Mouse (Mus musculus): ENCODE data around the gene Lrp4.
"Not testable (repeated sequence)": the region's sequence is repeated elsewhere in the genome, so short reads cannot be mapped to it uniquely, and the experiment has no call there.

Gene Lrp4

DNA sequence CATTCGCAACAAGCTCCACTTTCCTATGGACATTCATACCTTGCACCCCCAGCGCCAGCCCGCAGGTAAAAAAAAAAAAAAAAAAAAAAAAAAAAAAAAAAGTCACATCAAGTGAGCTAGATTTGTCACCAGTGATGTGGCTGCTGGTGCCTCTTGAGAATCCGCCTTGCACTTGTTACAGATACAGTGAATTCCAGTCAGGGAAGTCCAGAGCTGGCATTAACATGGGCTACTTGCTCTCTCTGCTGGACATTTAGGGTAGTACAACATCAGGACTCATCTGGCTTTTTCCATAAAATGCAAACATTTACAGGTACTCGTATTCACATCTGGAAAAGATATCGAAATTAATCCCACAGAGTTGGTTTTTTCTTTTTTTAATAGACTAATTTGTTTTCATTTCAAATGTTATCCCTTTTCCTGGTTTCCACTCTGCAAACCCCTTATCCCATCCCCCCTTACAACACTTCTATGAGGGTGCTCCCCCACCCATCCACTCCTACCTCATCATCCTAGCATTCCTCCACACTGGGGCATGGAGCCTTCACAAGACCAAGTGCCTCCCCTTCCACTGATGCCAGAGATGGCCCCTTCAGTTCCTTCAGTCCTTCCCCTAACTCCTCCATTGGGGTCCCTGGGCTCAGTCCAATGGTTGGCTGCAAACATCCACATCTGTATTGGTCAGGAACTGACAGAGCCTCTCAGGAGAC, 23.6 kb downstream of the Lrp4 start:
- DNase-seq (ENCODE audit: extremely low spot score, low read depth, low spot score): peak; percentile 75

DNA sequence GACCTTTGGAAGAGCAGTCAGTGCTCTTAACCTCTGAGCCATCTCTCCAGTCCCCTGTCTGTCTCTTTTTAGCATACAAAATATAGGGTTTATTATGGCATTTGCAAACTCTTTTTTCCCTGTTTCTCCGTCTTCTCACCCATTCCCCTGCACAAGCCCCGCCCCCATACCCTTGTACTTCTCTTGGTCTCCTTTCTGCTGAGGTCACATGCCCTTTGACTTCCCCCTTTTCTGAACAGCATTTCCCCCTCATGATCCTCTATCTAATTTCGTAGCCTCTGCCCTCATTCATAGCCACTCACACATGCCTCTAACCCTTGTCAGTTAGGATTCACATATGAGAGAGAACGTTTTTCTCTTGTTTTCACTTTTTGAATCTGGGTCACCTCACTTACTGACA, 27.4 kb downstream of the Lrp4 start:
- no peak for DNase-seq (ENCODE audit: extremely low spot score, low read depth, low spot score)

DNA sequence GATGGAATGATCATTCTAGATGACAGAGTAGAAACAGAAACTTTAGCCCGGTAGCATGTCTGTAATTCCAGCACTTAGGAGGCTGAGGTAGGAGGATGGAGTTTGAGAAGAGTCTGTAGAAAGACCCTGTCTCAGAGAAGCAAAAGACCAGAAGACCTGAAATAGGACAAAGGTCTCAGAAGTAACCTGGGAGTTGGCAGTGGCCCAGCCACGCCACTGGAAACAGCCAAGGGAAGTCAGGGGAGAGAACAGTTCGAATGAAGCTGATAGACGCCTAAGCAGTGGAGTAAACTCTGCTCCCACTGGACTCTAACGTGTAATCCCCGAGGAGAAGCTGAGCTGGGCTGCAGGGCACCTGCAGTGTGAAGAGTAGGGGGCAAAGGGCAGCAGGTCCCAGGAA, 27.9 kb downstream of the Lrp4 start:
- no peak for DNase-seq (ENCODE audit: extremely low spot score, low read depth, low spot score)

DNA sequence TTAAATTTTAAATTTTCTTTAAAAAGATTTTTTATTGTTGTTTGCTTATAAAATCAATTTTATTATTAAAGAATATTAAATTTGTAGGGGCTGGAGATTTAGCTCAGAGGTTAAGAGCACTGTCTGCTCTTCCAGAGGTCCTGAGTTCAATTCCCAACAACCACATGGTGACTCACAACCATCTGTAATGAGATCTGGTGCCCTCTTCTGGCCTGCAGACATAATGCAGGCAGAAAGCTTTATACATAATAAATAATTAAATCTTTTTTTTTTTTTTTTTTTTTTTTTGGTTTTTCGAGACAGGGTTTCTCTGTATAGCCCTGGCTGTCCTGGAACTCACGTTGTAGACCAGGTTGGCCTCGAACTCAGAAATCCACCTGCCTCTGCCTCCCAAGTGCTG, 30.0 kb downstream of the Lrp4 start:
- DNase-seq (ENCODE audit: extremely low spot score, low read depth, low spot score): not testable (repeated sequence)

DNA sequence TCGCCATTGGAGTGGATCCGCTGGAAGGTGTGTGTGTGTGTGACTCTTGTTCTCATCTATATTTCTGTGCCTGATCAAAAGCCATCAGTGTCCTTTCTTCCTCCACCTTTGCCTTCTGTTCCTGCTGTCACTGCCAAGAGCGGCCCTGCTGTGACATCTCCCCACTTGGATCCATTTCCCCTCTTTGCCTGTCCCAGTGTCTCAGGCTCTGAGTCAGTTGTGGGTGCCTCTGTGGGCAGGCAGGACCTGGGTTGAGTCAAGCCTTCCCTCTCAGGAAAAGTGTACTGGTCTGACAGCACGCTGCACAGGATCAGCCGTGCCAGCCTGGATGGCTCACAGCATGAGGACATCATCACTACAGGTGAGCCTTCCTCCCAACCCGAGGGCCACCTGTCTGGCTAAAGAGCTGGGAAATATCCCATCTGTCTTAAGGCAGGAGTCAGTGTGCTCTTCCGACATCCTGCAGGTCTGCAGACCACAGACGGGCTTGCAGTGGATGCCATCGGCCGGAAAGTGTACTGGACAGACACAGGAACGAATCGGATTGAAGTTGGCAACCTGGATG, 34.8 kb downstream of the Lrp4 start:
- DNase-seq (ENCODE audit: extremely low spot score, low read depth, low spot score): no peak

DNA sequence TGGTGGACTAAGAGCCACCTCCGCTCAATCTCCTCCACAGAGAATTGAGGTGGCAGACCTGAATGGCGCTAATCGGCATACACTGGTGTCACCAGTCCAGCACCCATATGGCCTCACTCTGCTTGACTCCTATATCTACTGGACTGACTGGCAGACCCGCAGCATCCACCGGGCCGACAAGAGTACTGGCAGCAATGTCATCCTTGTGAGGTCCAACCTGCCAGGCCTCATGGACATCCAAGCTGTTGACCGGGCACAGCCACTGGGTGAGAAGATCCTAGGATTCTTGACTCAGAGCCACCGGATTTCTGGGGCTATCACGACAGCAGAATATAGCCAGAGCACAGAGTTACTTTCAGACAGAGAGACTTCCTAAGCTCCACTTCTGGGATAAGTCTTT, 36.7 kb downstream of the Lrp4 start:
- DNase-seq (ENCODE audit: extremely low spot score, low read depth, low spot score): no peak

DNA sequence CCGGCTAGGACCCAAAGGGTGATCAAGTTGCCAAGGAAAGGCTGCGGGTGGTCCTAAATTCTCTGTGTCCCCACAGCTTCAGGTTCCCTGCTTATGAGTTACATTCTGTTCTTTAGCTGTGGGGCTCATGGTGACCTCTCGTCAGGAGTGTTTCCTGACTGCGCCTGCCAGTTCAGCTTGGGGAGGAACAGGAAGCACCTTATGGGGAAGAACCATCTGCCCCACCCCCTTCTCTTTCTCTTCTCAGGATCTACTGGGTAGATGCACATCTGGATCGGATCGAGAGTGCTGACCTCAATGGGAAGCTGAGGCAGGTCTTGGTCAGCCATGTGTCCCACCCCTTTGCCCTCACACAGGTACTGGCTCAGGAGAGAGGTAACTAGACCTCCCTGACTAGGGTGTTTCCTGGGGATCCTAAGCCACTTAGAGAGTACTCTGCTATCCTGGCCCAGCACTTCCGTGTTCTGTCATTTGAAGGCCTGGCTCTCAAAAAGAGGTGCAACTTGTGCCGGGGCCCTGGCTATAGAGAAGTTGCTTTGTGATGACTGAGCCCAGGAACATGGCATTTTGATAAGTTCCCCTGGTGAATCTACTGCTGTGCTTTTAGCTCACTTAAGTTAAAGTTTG, 40.9 kb downstream of the Lrp4 start:
- no peak for DNase-seq (ENCODE audit: extremely low spot score, low read depth, low spot score)

DNA sequence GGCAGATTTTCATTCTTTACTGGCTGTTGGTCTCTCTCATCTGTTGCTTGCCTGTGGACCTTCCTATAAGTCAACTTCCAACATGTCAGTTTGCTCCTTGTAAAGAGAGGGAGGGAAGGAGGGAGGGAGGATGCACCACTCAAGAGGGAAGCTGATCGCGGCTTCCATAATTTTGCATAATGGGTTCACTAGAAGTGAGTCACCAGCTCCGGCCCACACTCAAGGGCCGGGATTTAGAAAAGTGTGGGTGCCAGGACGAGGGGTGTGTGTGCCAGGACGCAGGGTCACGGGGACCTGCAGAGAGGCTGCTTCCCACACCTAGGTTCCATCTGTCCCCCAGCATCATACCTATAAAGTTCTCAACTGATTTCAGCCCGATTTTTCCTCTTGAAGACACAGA, 50.8 kb downstream of the Lrp4 start:
- DNase-seq (ENCODE audit: extremely low spot score, low read depth, low spot score): no peak

DNA sequence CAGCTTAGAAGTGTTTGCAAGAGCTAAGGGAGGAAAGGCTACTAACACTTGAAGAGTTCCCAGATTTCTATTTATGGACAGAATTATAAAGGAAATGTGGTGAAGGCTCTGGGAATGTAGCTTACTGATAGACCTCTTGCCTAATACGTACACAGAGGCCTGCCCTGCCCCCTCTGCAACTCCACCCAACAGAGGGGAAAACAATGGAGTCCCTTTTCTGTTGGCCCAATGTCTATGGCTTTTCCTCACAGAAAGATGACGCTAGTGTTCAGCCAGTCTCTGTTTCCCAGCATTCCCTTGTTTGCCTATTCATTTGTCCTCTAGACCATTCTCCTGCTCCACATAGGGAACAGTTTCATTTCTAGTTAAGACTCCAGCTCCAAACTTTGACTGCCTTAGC, 59.9 kb downstream of the Lrp4 start:
- DNase-seq (ENCODE audit: extremely low spot score, low read depth, low spot score): no peak

DNA sequence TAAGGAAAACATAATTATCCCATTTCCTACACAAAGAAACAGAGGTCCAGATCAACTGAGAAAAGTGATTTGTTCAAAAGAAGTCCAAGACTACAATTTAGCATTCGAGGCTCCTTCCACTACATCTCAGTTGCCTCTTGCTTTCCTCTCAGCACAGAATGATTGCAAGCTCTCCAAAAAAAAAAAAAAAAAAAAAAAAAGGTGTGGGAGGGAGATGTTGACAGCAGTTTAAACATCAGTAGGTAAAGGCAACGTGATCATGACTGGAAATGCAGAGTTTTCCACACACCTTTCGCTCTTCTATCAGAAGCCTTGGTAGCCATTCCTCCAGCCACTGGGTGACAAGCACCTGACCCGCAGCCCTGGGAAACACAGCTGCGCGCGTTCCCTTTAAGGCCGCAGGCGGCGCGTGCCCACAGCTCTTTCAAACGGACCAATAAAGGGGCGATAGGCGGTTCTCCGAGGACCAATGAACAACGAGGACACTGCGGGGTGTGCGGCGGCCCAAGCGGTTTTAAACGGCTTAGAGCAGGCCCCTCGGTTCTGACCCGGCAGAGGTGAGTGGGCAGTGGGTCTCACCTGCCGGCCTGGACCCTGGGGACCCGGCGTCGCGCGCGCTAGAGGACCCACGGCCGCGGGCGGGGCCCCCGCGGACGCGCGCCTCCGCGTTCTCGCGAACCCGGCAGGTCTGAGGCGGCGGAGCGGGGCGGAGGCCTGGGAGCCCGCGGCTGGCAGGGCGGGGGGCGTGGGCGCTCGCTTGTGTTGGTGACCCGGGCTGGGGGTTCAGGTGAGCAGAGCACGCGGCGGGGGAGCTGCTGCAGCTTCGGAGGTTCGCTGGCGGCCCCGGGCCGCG, 69.2 kb downstream of the Lrp4 start, which contains the start of gene Ckap5:
Gene Ckap5 (plus strand): TSS at position 469 of the 853 bp plus-strand sequence.
- DNase-seq (ENCODE audit: extremely low spot score, low read depth, low spot score): peak; percentile 76

DNA sequence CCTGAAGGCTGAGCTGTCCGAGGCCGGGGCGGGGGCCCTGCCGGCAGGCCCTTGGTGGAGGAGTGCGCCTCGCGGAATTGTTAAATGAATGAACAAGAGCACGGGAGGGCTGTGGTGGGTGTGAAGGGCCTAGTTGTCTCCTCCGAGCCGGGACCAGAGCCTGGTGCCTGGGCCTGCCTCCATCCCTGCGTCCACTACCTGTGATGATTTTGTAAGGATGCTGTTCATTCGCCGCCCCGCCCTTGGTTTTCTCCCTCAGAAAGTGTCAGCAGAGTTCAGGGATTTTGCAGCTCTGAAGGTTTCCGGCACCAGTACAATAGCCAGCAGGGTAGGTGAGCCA, 69.8 kb downstream of the Lrp4 start:
- peak; percentile 26 for DNase-seq (ENCODE audit: extremely low spot score, low read depth, low spot score)

DNA sequence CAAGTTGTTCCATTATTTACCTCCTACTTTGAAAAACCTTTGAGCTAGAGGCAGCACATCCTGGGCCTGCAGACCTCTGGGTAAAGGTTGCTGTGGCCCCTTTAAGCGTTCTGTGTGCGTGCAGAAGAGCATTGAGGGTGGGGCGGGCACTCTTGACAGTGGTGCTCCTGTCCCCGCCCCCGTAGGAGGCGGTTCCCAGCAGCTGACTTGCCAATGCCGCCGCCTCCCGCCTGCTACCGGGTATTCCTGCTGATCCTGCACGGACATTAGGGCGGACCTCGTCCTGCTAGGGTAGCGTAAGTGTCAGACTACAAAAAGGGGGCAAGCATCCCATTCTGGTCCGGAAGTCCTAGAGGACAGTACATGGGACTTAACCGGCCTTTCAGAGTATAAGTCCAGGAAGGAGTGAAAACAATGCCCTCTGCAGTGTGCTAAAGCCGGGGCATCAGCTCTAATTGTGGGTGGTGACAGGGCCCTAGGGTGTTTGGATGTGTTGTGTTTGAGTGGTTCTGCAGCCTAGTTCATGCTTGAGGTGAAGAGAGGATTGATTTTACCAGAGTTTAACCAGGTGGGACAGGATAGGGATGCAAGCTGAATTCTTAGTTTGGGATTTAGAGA, 80.4 kb downstream of the Lrp4 start:
- DNase-seq (ENCODE audit: extremely low spot score, low read depth, low spot score): peak; percentile 18
